Comparison of ENCODE assay signal across 17 mouse cellular contexts in genomic region chr4:82890585-82890984, GRCm38 (mm10). TPM values are rescaled to one million over a fixed set of nuclear protein-coding genes. Genes with fewer than 3 reads are reported as not detected.
A peak's percentile ranks its signal among the peaks of the same experiment; 100 is the strongest.
DNase-seq lines count a peak whose midpoint lies in the region; ATAC-seq and TF ChIP-seq lines count a peak whose summit lies in the region.
"Had no signal": no experiment of that assay in that cellular context is flagged by ENCODE, and none has a peak within 500 bp of the region (broad histone marks: within the 10 kb centered on the region; RNA-seq: fewer than 3 reads in every experiment).

No protein-coding gene starts in this region.

- H3K4me2 ChIP-seq in kidney, embryonic 15.5 days, result no peak overlapping the region
- peak overlapping the region; percentile 19; the same call in 1 of the 2 replicates for H3K4me2 ChIP-seq in embryonic facial prominence, embryonic 14.5 days (ENCODE audit: low read depth, low read length)
- H3K4me2 ChIP-seq in stomach, embryonic 14.5 days (replicated peaks; ENCODE audit: low read depth, low read length), result no peak overlapping the region
- no peak overlapping the region for H3K4me2 ChIP-seq in midbrain, postnatal 0 days (ENCODE audit: low read depth, low read length, poor library complexity, severe bottlenecking)

- DNase-seq in heart, adult 11 months, result peak; percentile 5
- no peak for DNase-seq in heart, adult 9 months (ENCODE audit: low spot score in 2 of 2)
- no peak for DNase-seq in kidney, postnatal 14 days
- peak; percentile 84 for DNase-seq in embryonic facial prominence, embryonic 14.5 days (ENCODE audit: low spot score)
- no peak for DNase-seq in midbrain, postnatal 0 days (ENCODE audit: low spot score)
- DNase-seq in liver, result no peak
- DNase-seq: B cell, adult 2 months; cerebellum, adult 18-20 months; gastrocnemius, postnatal 10 days; heart, postnatal 36 days; kidney, adult 18-20 months; thymus, postnatal 36 days had no signal

- no peaks in the 10 kb centered on the region for H3K9me3 ChIP-seq in kidney, embryonic 15.5 days (replicated peaks)
- no peaks in the 10 kb centered on the region for H3K9me3 ChIP-seq in embryonic facial prominence, embryonic 14.5 days (ENCODE audit: control insufficient read depth, low read length)
- no peaks in the 10 kb centered on the region for H3K9me3 ChIP-seq in stomach, embryonic 14.5 days (ENCODE audit: control insufficient read depth, low read depth, low read length)
- H3K9me3 ChIP-seq in midbrain, postnatal 0 days (ENCODE audit: low read length), result no peaks in the 10 kb centered on the region

- no peak for TF ChIP-seq CTCF in midbrain, postnatal 0 days (IDR thresholded peaks at IDR 0.05)

- H3K4me3 ChIP-seq in kidney, embryonic 15.5 days (replicated peaks), result no peak overlapping the region
- no peak overlapping the region for H3K4me3 ChIP-seq in embryonic facial prominence, embryonic 14.5 days (ENCODE audit: low read depth, low read length)
- no peak overlapping the region for H3K4me3 ChIP-seq in stomach, embryonic 14.5 days (ENCODE audit: low read depth, low read length)
- no peak overlapping the region for H3K4me3 ChIP-seq in midbrain, postnatal 0 days (ENCODE audit: low read depth, low read length)

- H3K4me1 ChIP-seq in kidney, embryonic 15.5 days, result 0 out of 2 replicates have a peak, but pooled peaks cover 3% of the 10 kb centered on the region
- H3K4me1 ChIP-seq in embryonic facial prominence, embryonic 14.5 days (ENCODE audit: control insufficient read depth, insufficient read depth, low read length), result peaks cover 25% of the 10 kb centered on the region
- peaks cover 12% of the 10 kb centered on the region for H3K4me1 ChIP-seq in stomach, embryonic 14.5 days (ENCODE audit: control insufficient read depth, insufficient read depth, low read length)
- 0 out of 2 replicates have a peak, but pooled peaks cover 4% of the 10 kb centered on the region for H3K4me1 ChIP-seq in midbrain, postnatal 0 days (ENCODE audit: insufficient read depth, low read length)

- H3K36me3 ChIP-seq in kidney, embryonic 15.5 days, result 0 out of 2 replicates have a peak, but pooled peaks cover 4% of the 10 kb centered on the region
- H3K36me3 ChIP-seq in embryonic facial prominence, embryonic 14.5 days (ENCODE audit: control insufficient read depth, insufficient read depth, low read length), result no peaks in the 10 kb centered on the region
- H3K36me3 ChIP-seq in stomach, embryonic 14.5 days (ENCODE audit: control insufficient read depth, insufficient read depth, low read length), result no peaks in the 10 kb centered on the region
- no peaks in the 10 kb centered on the region for H3K36me3 ChIP-seq in midbrain, postnatal 0 days (ENCODE audit: insufficient read depth, low read length)

- 75% methylated on average over 4 of the region's 4 CpGs for WGBS in kidney, embryonic 15.5 days
- 40% methylated on average over 4 of the region's 4 CpGs for WGBS in embryonic facial prominence, embryonic 14.5 days
- WGBS in stomach, embryonic 14.5 days, result 55% methylated on average over 4 of the region's 4 CpGs
- 79% methylated on average over 4 of the region's 4 CpGs for WGBS in midbrain, postnatal 0 days

- no peak for ATAC-seq in kidney, embryonic 15.5 days (replicated peaks; ENCODE audit: low FRiP score)
- peak; percentile 67 for ATAC-seq in embryonic facial prominence, embryonic 14.5 days (ENCODE audit: low read depth)
- peak; percentile 53; the same call in 1 of the 2 replicates for ATAC-seq in stomach, embryonic 14.5 days (ENCODE audit: insufficient number of reproducible peaks, insufficient read depth, low FRiP score, low read depth)
- no peak for ATAC-seq in midbrain, postnatal 0 days (ENCODE audit: low FRiP score)

- peak overlapping the region; percentile 67 for H3K27ac ChIP-seq in kidney, embryonic 15.5 days
- H3K27ac ChIP-seq in embryonic facial prominence, embryonic 14.5 days (replicated peaks; ENCODE audit: low read depth, low read length), result peak overlapping the region; percentile 89
- H3K27ac ChIP-seq in stomach, embryonic 14.5 days (ENCODE audit: low read length), result peak overlapping the region; percentile 58
- no peak overlapping the region for H3K27ac ChIP-seq in midbrain, postnatal 0 days (ENCODE audit: low read depth, low read length)

- H3K9ac ChIP-seq in kidney, embryonic 15.5 days, result no peak overlapping the region
- H3K9ac ChIP-seq in embryonic facial prominence, embryonic 14.5 days (ENCODE audit: low read depth, low read length), result no peak overlapping the region
- no peak overlapping the region for H3K9ac ChIP-seq in stomach, embryonic 14.5 days (replicated peaks; ENCODE audit: low read depth, low read length)
- no peak overlapping the region for H3K9ac ChIP-seq in midbrain, postnatal 0 days (replicated peaks; ENCODE audit: low read length, poor library complexity, severe bottlenecking)

- no peaks in the 10 kb centered on the region for H3K27me3 ChIP-seq in kidney, embryonic 15.5 days
- H3K27me3 ChIP-seq in embryonic facial prominence, embryonic 14.5 days (replicated peaks; ENCODE audit: control insufficient read depth, insufficient read depth, low read length), result no peaks in the 10 kb centered on the region
- H3K27me3 ChIP-seq in stomach, embryonic 14.5 days (ENCODE audit: control insufficient read depth, insufficient read depth, low read length), result no peaks in the 10 kb centered on the region
- H3K27me3 ChIP-seq in midbrain, postnatal 0 days (ENCODE audit: insufficient read depth, low read length), result no peaks in the 10 kb centered on the region

RNA-seq across cellular contexts. Expression of gene Cer1, which starts 5.6 kb away (rescaled TPM):
- polyA plus RNA-seq in kidney, embryonic 15.5 days (2015; fragmentation: Nextera tagmentation; extraction: Ambion mirVana), result 0.09 TPM in 1 of 2 replicates, not detected in the other
- polyA plus RNA-seq in embryonic facial prominence, embryonic 14.5 days (2014; fragmentation: Nextera tagmentation; extraction: Ambion mirVana), result 0.65 and 1.00 TPM in 2 replicates
- polyA plus RNA-seq in stomach, embryonic 14.5 days (2014; fragmentation: Nextera tagmentation; extraction: Ambion mirVana), result 0.20 TPM in 1 of 2 replicates, not detected in the other
- not detected in 2 replicates for total RNA-seq in midbrain, postnatal 0 days (2014; rRNA removed)
- polyA plus RNA-seq in midbrain, postnatal 0 days (2015; fragmentation: Nextera tagmentation; extraction: Ambion mirVana), result not detected in 2 replicates
- total RNA-seq: adrenal gland, adult 18-20 months; gastrocnemius, postnatal 10 days; heart, postnatal 36 days had no signal
- polyA plus RNA-seq: liver, embryonic 16.5 days; midbrain, embryonic 14.5 days had no signal

RNA-seq across cellular contexts. Expression of gene Zdhhc21, which starts 30.8 kb away (rescaled TPM):
- polyA plus RNA-seq in kidney, embryonic 15.5 days (2015; fragmentation: Nextera tagmentation; extraction: Ambion mirVana), result 13.6 and 14.0 TPM in 2 replicates
- 13.4 and 15.1 TPM in 2 replicates for polyA plus RNA-seq in embryonic facial prominence, embryonic 14.5 days (2014; fragmentation: Nextera tagmentation; extraction: Ambion mirVana)
- polyA plus RNA-seq in stomach, embryonic 14.5 days (2014; fragmentation: Nextera tagmentation; extraction: Ambion mirVana), result 20.2 and 20.8 TPM in 2 replicates
- 50.3 and 55.1 TPM in 2 replicates for total RNA-seq in midbrain, postnatal 0 days (2014; rRNA removed)
- 11.5 and 14.8 TPM in 2 replicates for polyA plus RNA-seq in midbrain, postnatal 0 days (2015; fragmentation: Nextera tagmentation; extraction: Ambion mirVana)

Comparison
In these comparisons a context has a peak if more than half of its experiments do, and no peak if none do; other contexts are left out.
1. DNase-seq: peak in heart, adult 11 months (single experiment) and embryonic facial prominence, embryonic 14.5 days (single experiment); none in heart, adult 9 months (0 of 2), kidney, postnatal 14 days (single experiment), midbrain, postnatal 0 days (single experiment) and liver (single experiment).
2. ATAC-seq: peak in embryonic facial prominence, embryonic 14.5 days (single experiment) and stomach, embryonic 14.5 days (single experiment); none in kidney, embryonic 15.5 days (single experiment) and midbrain, postnatal 0 days (single experiment).